Comparison of ENCODE assay signal across 8 mouse cellular contexts in genomic region chr2:4864008-4864816, GRCm38 (mm10). TPM values are rescaled to one million over a fixed set of nuclear protein-coding genes. Genes with fewer than 3 reads are reported as not detected.
DNase-seq lines count a peak whose midpoint lies in the region; ATAC-seq lines count a peak whose summit lies in the region.

No protein-coding gene starts in this region.

- H3K27ac ChIP-seq in intestine, embryonic 15.5 days: no peak overlapping the region
- no peak overlapping the region for H3K27ac ChIP-seq in limb, embryonic 10.5 days
- no peak overlapping the region for H3K27ac ChIP-seq in midbrain, embryonic 15.5 days

- peak; percentile 63; the same call in 1 of the 2 replicates for ATAC-seq in intestine, embryonic 15.5 days
- ATAC-seq in midbrain, embryonic 15.5 days (replicated peaks): peak; percentile 87

- H3K9me3 ChIP-seq in intestine, embryonic 15.5 days: no peaks in the 10 kb centered on the region
- H3K9me3 ChIP-seq in limb, embryonic 10.5 days (replicated peaks): no peaks in the 10 kb centered on the region
- H3K9me3 ChIP-seq in midbrain, embryonic 15.5 days: no peaks in the 10 kb centered on the region

- H3K36me3 ChIP-seq in intestine, embryonic 15.5 days: no peaks in the 10 kb centered on the region
- no peaks in the 10 kb centered on the region for H3K36me3 ChIP-seq in limb, embryonic 10.5 days
- no peaks in the 10 kb centered on the region for H3K36me3 ChIP-seq in midbrain, embryonic 15.5 days (replicated peaks)

- H3K4me3 ChIP-seq in intestine, embryonic 15.5 days (replicated peaks): no peak overlapping the region
- H3K4me3 ChIP-seq in limb, embryonic 10.5 days: no peak overlapping the region
- H3K4me3 ChIP-seq in midbrain, embryonic 15.5 days: no peak overlapping the region

- no peaks in the 10 kb centered on the region for H3K4me1 ChIP-seq in intestine, embryonic 15.5 days (replicated peaks)
- H3K4me1 ChIP-seq in limb, embryonic 10.5 days: no peaks in the 10 kb centered on the region
- no peaks in the 10 kb centered on the region for H3K4me1 ChIP-seq in midbrain, embryonic 15.5 days

- no peak overlapping the region for H3K4me2 ChIP-seq in intestine, embryonic 15.5 days (replicated peaks)
- H3K4me2 ChIP-seq in midbrain, embryonic 15.5 days: no peak overlapping the region

- DNase-seq in gastrocnemius, adult 18-20 months (ENCODE audit: low spot score): peak; percentile 69
- no peak for DNase-seq in gastrocnemius, postnatal 25 days
- peak; percentile 87 to 93 for DNase-seq in cerebellum, postnatal 10 days
- DNase-seq in frontal cortex, adult 2 months (ENCODE audit: extremely low spot score in 1 of 2, low spot score in 1 of 2): peak; percentile 33 to 91
- peak; percentile 87 for DNase-seq in limb, embryonic 10.5 days (ENCODE audit: low spot score)
- peak; percentile 16 to 72 for DNase-seq in spleen, adult 18-20 months

- 46% methylated on average over 7 of the region's 7 CpGs for WGBS in intestine, embryonic 15.5 days
- 57% methylated on average over 7 of the region's 7 CpGs for WGBS in limb, embryonic 10.5 days
- WGBS in midbrain, embryonic 15.5 days: 42% methylated on average over 7 of the region's 7 CpGs

- H3K27me3 ChIP-seq in intestine, embryonic 15.5 days (replicated peaks): no peaks in the 10 kb centered on the region
- H3K27me3 ChIP-seq in limb, embryonic 10.5 days (ENCODE audit: low read depth, poor library complexity, severe bottlenecking): no peaks in the 10 kb centered on the region
- H3K27me3 ChIP-seq in midbrain, embryonic 15.5 days (replicated peaks): no peaks in the 10 kb centered on the region

- no peak overlapping the region for H3K9ac ChIP-seq in intestine, embryonic 15.5 days
- no peak overlapping the region for H3K9ac ChIP-seq in midbrain, embryonic 15.5 days

RNA-seq across cellular contexts. Expression of gene Sephs1, which starts 17.2 kb away (rescaled TPM):
- total RNA-seq in gastrocnemius, adult 18-20 months (2021): 10 to 100 TPM; 16.1 to 18.4 TPM
- total RNA-seq in gastrocnemius, postnatal 25 days (2021): 10 to 100 TPM; 17.0 to 17.4 TPM
- polyA plus RNA-seq in frontal cortex, adult 2 months (2012; rRNA removed): 22.8 and 23.2 TPM in 2 replicates
- polyA plus RNA-seq in intestine, embryonic 15.5 days (2015; fragmentation: Nextera tagmentation; extraction: Ambion mirVana): 58.8 and 62.4 TPM in 2 replicates
- polyA plus RNA-seq in limb, embryonic 10.5 days (2016; fragmentation: Nextera tagmentation; extraction: Ambion mirVana): 139 and 147 TPM in 2 replicates
- polyA plus RNA-seq in midbrain, embryonic 15.5 days (2015; fragmentation: Nextera tagmentation; extraction: Ambion mirVana): 54.4 and 57.2 TPM in 2 replicates

RNA-seq across cellular contexts. Expression of gene Phyh, which starts 54.6 kb away (rescaled TPM):
- total RNA-seq in gastrocnemius, adult 18-20 months (2021): 100 to 1,000 TPM; 201 to 213 TPM
- 100 to 1,000 TPM; 167 to 176 TPM for total RNA-seq in gastrocnemius, postnatal 25 days (2021)
- polyA plus RNA-seq in frontal cortex, adult 2 months (2012; rRNA removed): 143 and 146 TPM in 2 replicates
- polyA plus RNA-seq in intestine, embryonic 15.5 days (2015; fragmentation: Nextera tagmentation; extraction: Ambion mirVana): 80.1 and 83.7 TPM in 2 replicates
- polyA plus RNA-seq in limb, embryonic 10.5 days (2016; fragmentation: Nextera tagmentation; extraction: Ambion mirVana): 23.9 and 36.9 TPM in 2 replicates
- 70.2 and 71.6 TPM in 2 replicates for polyA plus RNA-seq in midbrain, embryonic 15.5 days (2015; fragmentation: Nextera tagmentation; extraction: Ambion mirVana)
